Mouse (Mus musculus): ENCODE data around the gene Sh3bp4. TPM values are rescaled to one million over a fixed set of nuclear protein-coding genes. Genes with fewer than 3 reads are reported as not detected.

Gene Sh3bp4
- total RNA-seq, 2 experiments from 2014 or later = 24.4 to 25.9 TPM

- DNase-seq (ENCODE audit: extremely low spot score in 1 of 2, low spot score in 2 of 2) = no peak
- intact Hi-C loops (cut with DNase I) = no loop called here
Observed at GRCm38 (mm10) chr1:89110767-89111534, 40.7 kb downstream of the Sh3bp4 start.

- intact Hi-C loops (cut with DNase I) = no loop called here
- no peak for DNase-seq (ENCODE audit: extremely low spot score in 1 of 2, low spot score in 2 of 2)
Observed at GRCm38 (mm10) chr1:89112544-89112943, 42.3 kb downstream of the Sh3bp4 start.

GRCm38 (mm10) chr1:89113731-89114130 is 43.5 kb downstream of the Sh3bp4 start:
- intact Hi-C loops (cut with DNase I) = no loop called here
- DNase-seq (ENCODE audit: extremely low spot score in 1 of 2, low spot score in 2 of 2) = peak in 1 of 2 experiments; percentile 10

- intact Hi-C loops (cut with DNase I) = no loop called here
- DNase-seq (ENCODE audit: extremely low spot score in 1 of 2, low spot score in 2 of 2) = peak in 1 of 2 experiments; percentile 15
Observed at GRCm38 (mm10) chr1:89117062-89117461, 46.8 kb downstream of the Sh3bp4 start.

GRCm38 (mm10) chr1:89118076-89118475 is 47.9 kb downstream of the Sh3bp4 start:
- DNase-seq (ENCODE audit: extremely low spot score in 1 of 2, low spot score in 2 of 2) = peak in 1 of 2 experiments; percentile 4
- intact Hi-C loops (cut with DNase I) = no loop called here

GRCm38 (mm10) chr1:89118836-89119235 is 48.6 kb downstream of the Sh3bp4 start:
- DNase-seq (ENCODE audit: extremely low spot score in 1 of 2, low spot score in 2 of 2) = peak in 1 of 2 experiments; percentile 10
- intact Hi-C loops (cut with DNase I) = no loop called here

- intact Hi-C loops (cut with DNase I) = no loop called here
- DNase-seq (ENCODE audit: extremely low spot score in 1 of 2, low spot score in 2 of 2) = peak in 1 of 2 experiments; percentile 22
Observed at GRCm38 (mm10) chr1:89120290-89120689, 50.1 kb downstream of the Sh3bp4 start.

GRCm38 (mm10) chr1:89121466-89121865 is 51.3 kb downstream of the Sh3bp4 start:
- intact Hi-C loops (cut with DNase I) = no loop called here
- peak in 1 of 2 experiments; percentile 22 for DNase-seq (ENCODE audit: extremely low spot score in 1 of 2, low spot score in 2 of 2)

- intact Hi-C loops (cut with DNase I) = no loop called here
- no peak for DNase-seq (ENCODE audit: extremely low spot score in 1 of 2, low spot score in 2 of 2)
Observed at GRCm38 (mm10) chr1:89122376-89122775, 52.2 kb downstream of the Sh3bp4 start.

- intact Hi-C loops (cut with DNase I) = no loop called here
- no peak for DNase-seq (ENCODE audit: extremely low spot score in 1 of 2, low spot score in 2 of 2)
Observed at GRCm38 (mm10) chr1:89124076-89124475, 53.9 kb downstream of the Sh3bp4 start.

- intact Hi-C loops (cut with DNase I) = no loop called here
- no peak for DNase-seq (ENCODE audit: extremely low spot score in 1 of 2, low spot score in 2 of 2)
Observed at GRCm38 (mm10) chr1:89127163-89127562, 56.9 kb downstream of the Sh3bp4 start.

GRCm38 (mm10) chr1:89130429-89130828 is 60.2 kb downstream of the Sh3bp4 start:
- intact Hi-C loops (cut with DNase I) = no loop called here

GRCm38 (mm10) chr1:89131018-89131540 is 60.9 kb downstream of the Sh3bp4 start:
- DNase-seq (ENCODE audit: extremely low spot score in 1 of 2, low spot score in 2 of 2) = peak in 1 of 2 experiments; percentile 40
- intact Hi-C loops (cut with DNase I) = no loop called here

More at GRCm38 (mm10) chr1:89130429-89130828, 60.2 kb downstream of the Sh3bp4 start:
- DNase-seq (ENCODE audit: extremely low spot score in 1 of 2, low spot score in 2 of 2) = peak in 1 of 2 experiments; percentile 67

GRCm38 (mm10) chr1:89131707-89132106 is 61.5 kb downstream of the Sh3bp4 start:
- peak in 1 of 2 experiments; percentile 45 for DNase-seq (ENCODE audit: extremely low spot score in 1 of 2, low spot score in 2 of 2)
- intact Hi-C loops (cut with DNase I) = no loop called here

- intact Hi-C loops (cut with DNase I) = no loop called here
- no peak for DNase-seq (ENCODE audit: extremely low spot score in 1 of 2, low spot score in 2 of 2)
Observed at GRCm38 (mm10) chr1:89133266-89133665, 63.1 kb downstream of the Sh3bp4 start.

GRCm38 (mm10) chr1:89133717-89134116 is 63.5 kb downstream of the Sh3bp4 start:
- DNase-seq (ENCODE audit: extremely low spot score in 1 of 2, low spot score in 2 of 2) = no peak
- intact Hi-C loops (cut with DNase I) = no loop called here

- peak; percentile 63 to 80 for DNase-seq (ENCODE audit: extremely low spot score in 1 of 2, low spot score in 2 of 2)
- intact Hi-C loops (cut with DNase I) = no loop called here
Observed at GRCm38 (mm10) chr1:89136089-89136811, 66.0 kb downstream of the Sh3bp4 start.

GRCm38 (mm10) chr1:89137086-89137816 is 67.0 kb downstream of the Sh3bp4 start:
- peak; percentile 38 to 50 for DNase-seq (ENCODE audit: extremely low spot score in 1 of 2, low spot score in 2 of 2)

GRCm38 (mm10) chr1:89138316-89138715 is 68.1 kb downstream of the Sh3bp4 start:
- intact Hi-C loops (cut with DNase I) = no loop called here
- DNase-seq (ENCODE audit: extremely low spot score in 1 of 2, low spot score in 2 of 2) = peak; percentile 42 to 45

More at GRCm38 (mm10) chr1:89137086-89137816, 67.0 kb downstream of the Sh3bp4 start:
- intact Hi-C loops (cut with DNase I) = no loop called here

All from left cerebral cortex, postnatal 10 days (tissue).